Mouse (Mus musculus) G1E (cell line): Measurements from ENCODE around the gene Spocd1.

Source experiments
- CTCF ChIP-seq: IDR thresholded peaks from 2 replicates; pipeline ENCODE4 v1.5.1; 2012; ENCODE audit warnings: low read depth, low read length, inconsistent platforms, mixed read lengths
- GATA1 ChIP-seq: IDR thresholded peaks from 2 replicates; pipeline ENCODE4 v1.6.1; 2012; ENCODE audit warnings: borderline replicate concordance, low read length, inconsistent platforms, mixed read lengths
- POLR2AphosphoS5 ChIP-seq: IDR thresholded peaks from 2 replicates; pipeline ENCODE4 v1.6.1; 2012; ENCODE audit warnings: low read depth, low read length, inconsistent platforms; ENCODE audit not compliant: insufficient replicate concordance
- TAL1 ChIP-seq: conservative IDR thresholded peaks from 2 replicates; pipeline ENCODE4 v1.6.1; 2012; ENCODE audit warnings: low read depth, low read length, inconsistent platforms, mixed read lengths

DNA sequence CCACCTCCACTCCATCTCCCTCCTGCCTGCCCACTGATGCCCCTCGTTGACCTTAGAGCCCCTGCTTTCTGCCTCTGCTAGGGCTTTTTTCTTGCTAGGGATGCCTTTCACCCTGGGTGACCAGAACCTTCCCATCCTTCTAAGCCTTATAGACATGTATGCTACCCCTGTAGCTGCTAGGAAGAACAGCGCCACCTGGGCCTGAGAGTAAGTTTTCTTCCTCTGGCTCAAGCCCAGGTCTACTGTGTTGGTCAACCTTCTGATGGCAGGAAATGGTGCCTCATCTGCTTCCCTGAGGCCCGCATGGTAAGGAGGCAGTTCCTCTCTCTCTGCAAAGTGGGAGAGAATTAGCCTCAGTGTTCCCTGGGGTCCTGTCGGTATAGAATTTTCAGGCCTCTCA, 67.0 kb downstream of the Spocd1 start:
- TF ChIP-seq CTCF, result no peak
- TF ChIP-seq GATA1, result no peak
- no peak for TF ChIP-seq POLR2AphosphoS5
- TF ChIP-seq TAL1, result no peak
